Mouse (Mus musculus) layer of hippocampus, adult 9-10 months (tissue): ENCODE measurements around the gene Gstt2.

Source experiments
- DNase-seq: peaks from one replicate; pipeline ENCODE4 v3.0.0; 2022; ENCODE audit warnings: low spot score

Gstt2 gene

GRCm38 (mm10) chr10:75827668-75828360 is 9.4 kb downstream of the Gstt2 start:
- DNase-seq, result no peak

GRCm38 (mm10) chr10:75824530-75824929 is 12.7 kb downstream of the Gstt2 start:
- no peak for DNase-seq

- DNase-seq, result no peak
Measured at GRCm38 (mm10) chr10:75823782-75824181, 13.4 kb downstream of the Gstt2 start.

GRCm38 (mm10) chr10:75822443-75822842 is 14.8 kb downstream of the Gstt2 start, which contains the start of gene Gstt4:
Gene Gstt4 (minus strand): TSS chr10:75822543.
- DNase-seq, result no peak

GRCm38 (mm10) chr10:75819882-75820281 is 17.3 kb downstream of the Gstt2 start:
- no peak for DNase-seq

- no peak for DNase-seq
Measured at GRCm38 (mm10) chr10:75818641-75819040, 18.6 kb downstream of the Gstt2 start.

GRCm38 (mm10) chr10:75804217-75804616 is 33.0 kb downstream of the Gstt2 start:
- no peak for DNase-seq

GRCm38 (mm10) chr10:75798176-75798696 is 39.0 kb downstream of the Gstt2 start, which contains the start of gene Gstt1:
Gene Gstt1 (minus strand): TSS chr10:75798584.
- DNase-seq, result no peak

GRCm38 (mm10) chr10:75797619-75798175 is 39.5 kb downstream of the Gstt2 start:
- no peak for DNase-seq

GRCm38 (mm10) chr10:75796731-75797516 is 40.3 kb downstream of the Gstt2 start:
- DNase-seq, result no peak

- no peak for DNase-seq
Measured at GRCm38 (mm10) chr10:75794880-75795279, 42.3 kb downstream of the Gstt2 start.

- DNase-seq, result no peak
Measured at GRCm38 (mm10) chr10:75790773-75791172, 46.5 kb downstream of the Gstt2 start.

- no peak for DNase-seq
Measured at GRCm38 (mm10) chr10:75789841-75790240, 47.4 kb downstream of the Gstt2 start.

- no peak for DNase-seq
Measured at GRCm38 (mm10) chr10:75789081-75789735, 48.0 kb downstream of the Gstt2 start.

- DNase-seq, result no peak
Measured at GRCm38 (mm10) chr10:75788277-75788676, 48.9 kb downstream of the Gstt2 start.

- DNase-seq, result no peak
Measured at GRCm38 (mm10) chr10:75785442-75785841, 51.8 kb downstream of the Gstt2 start.
